ENCODE assay signal across 8 mouse cellular contexts in genomic region chrX:157491944-157492726, GRCm38 (mm10). TPM values are rescaled to one million over a fixed set of nuclear protein-coding genes. Genes with fewer than 3 reads are reported as not detected.
A peak's percentile ranks its signal among the peaks of the same experiment; 100 is the strongest.
DNase-seq lines count a peak whose midpoint lies in the region; ATAC-seq and TF ChIP-seq lines count a peak whose summit lies in the region.

Sms (minus strand) TSS chrX:157492287.

- peak within 1 kb of the TSS; percentile 45 for H3K4me3 ChIP-seq in C2C12 (ENCODE audit: insufficient read depth, poor library complexity, severe bottlenecking)
- peak within 1 kb of the TSS; percentile 63 for H3K4me3 ChIP-seq in embryonic facial prominence, embryonic 14.5 days (ENCODE audit: low read depth, low read length)
- H3K4me3 ChIP-seq in kidney, embryonic 14.5 days (ENCODE audit: low read length) = peak within 1 kb of the TSS; percentile 69
- peak within 1 kb of the TSS; percentile 67 for H3K4me3 ChIP-seq in liver, embryonic 12.5 days
- peak within 1 kb of the TSS; percentile 59 for H3K4me3 ChIP-seq in stomach, embryonic 15.5 days (replicated peaks)

- ATAC-seq in embryonic facial prominence, embryonic 14.5 days (ENCODE audit: low read depth) = peak; percentile 90
- ATAC-seq in kidney, embryonic 14.5 days (ENCODE audit: low FRiP score, low TSS enrichment) = peak; percentile 92
- ATAC-seq in liver, embryonic 12.5 days = peak; percentile 91
- peak; percentile 92 for ATAC-seq in stomach, embryonic 15.5 days (ENCODE audit: insufficient read depth, low FRiP score, low read depth)

- H3K4me1 ChIP-seq in embryonic facial prominence, embryonic 14.5 days (ENCODE audit: control insufficient read depth, insufficient read depth, low read length) = no peaks in the 10 kb centered on the region
- H3K4me1 ChIP-seq in kidney, embryonic 14.5 days (ENCODE audit: control insufficient read depth, insufficient read depth, low read length) = no peaks in the 10 kb centered on the region
- H3K4me1 ChIP-seq in liver, embryonic 12.5 days = peaks cover 6% of the 10 kb centered on the region; the same call in 1 of the 2 replicates
- no peaks in the 10 kb centered on the region for H3K4me1 ChIP-seq in stomach, embryonic 15.5 days

- peak within 1 kb of the TSS; percentile 95 for H3ac ChIP-seq in C2C12 (ENCODE audit: control insufficient read depth, insufficient read length, low read depth)

- peak within 1 kb of the TSS; percentile 77 for H3K9ac ChIP-seq in embryonic facial prominence, embryonic 14.5 days (ENCODE audit: low read depth, low read length)
- peak within 1 kb of the TSS; percentile 77 for H3K9ac ChIP-seq in kidney, embryonic 14.5 days (ENCODE audit: low read depth, low read length)
- H3K9ac ChIP-seq in liver, embryonic 12.5 days = peak within 1 kb of the TSS; percentile 77
- H3K9ac ChIP-seq in stomach, embryonic 15.5 days = peak within 1 kb of the TSS; percentile 46

- no peak for TF ChIP-seq CTCF in C2C12 (IDR thresholded peaks at IDR 0.05; ENCODE audit: control insufficient read depth, insufficient read depth, insufficient read length)

- peaks cover 39% of the 10 kb centered on the region for H3K79me3 ChIP-seq in C2C12 (ENCODE audit: low read depth)

- H3K27ac ChIP-seq in embryonic facial prominence, embryonic 14.5 days (replicated peaks; ENCODE audit: low read depth, low read length) = peak within 1 kb of the TSS; percentile 68
- peak within 1 kb of the TSS; percentile 47; the same call in 1 of the 2 replicates for H3K27ac ChIP-seq in kidney, embryonic 14.5 days (ENCODE audit: low read depth, low read length)
- peak within 1 kb of the TSS; percentile 64 for H3K27ac ChIP-seq in liver, embryonic 12.5 days
- peak within 1 kb of the TSS; percentile 75 for H3K27ac ChIP-seq in stomach, embryonic 15.5 days

- 17% methylated on average over 19 of the region's 45 CpGs for WGBS in embryonic facial prominence, embryonic 14.5 days
- 24% methylated on average over 45 of the region's 45 CpGs for WGBS in kidney, embryonic 14.5 days
- 13% methylated on average over 31 of the region's 45 CpGs for WGBS in liver, embryonic 12.5 days (ENCODE audit: insufficient replicate concordance)
- WGBS in stomach, embryonic 15.5 days = 14% methylated on average over 43 of the region's 45 CpGs

- no peaks in the 10 kb centered on the region for H3K36me3 ChIP-seq in C2C12 (ENCODE audit: control insufficient read depth, insufficient read depth)
- H3K36me3 ChIP-seq in embryonic facial prominence, embryonic 14.5 days (ENCODE audit: control insufficient read depth, insufficient read depth, low read length) = no peaks in the 10 kb centered on the region
- no peaks in the 10 kb centered on the region for H3K36me3 ChIP-seq in kidney, embryonic 14.5 days (ENCODE audit: control insufficient read depth, insufficient read depth, low read length)
- H3K36me3 ChIP-seq in liver, embryonic 12.5 days = no peaks in the 10 kb centered on the region
- H3K36me3 ChIP-seq in stomach, embryonic 15.5 days = no peaks in the 10 kb centered on the region

- peak; percentile 79 for DNase-seq in adrenal gland, postnatal 25 days
- DNase-seq in embryonic facial prominence, embryonic 14.5 days (ENCODE audit: low spot score) = peak; percentile 85
- DNase-seq in heart, adult 9 months (ENCODE audit: low spot score in 2 of 2) = peak; percentile 37 to 51
- peak; percentile 78 for DNase-seq in naive thymus-derived CD4-positive, alpha-beta T cell, adult 2 months (ENCODE audit: low read depth)

- H3K4me2 ChIP-seq in embryonic facial prominence, embryonic 14.5 days (ENCODE audit: low read depth, low read length) = peak within 1 kb of the TSS; percentile 57
- peak within 1 kb of the TSS; percentile 48 for H3K4me2 ChIP-seq in kidney, embryonic 14.5 days (replicated peaks; ENCODE audit: low read depth, low read length)
- H3K4me2 ChIP-seq in liver, embryonic 12.5 days = peak within 1 kb of the TSS; percentile 88
- peak within 1 kb of the TSS; percentile 60 for H3K4me2 ChIP-seq in stomach, embryonic 15.5 days

- H3K79me2 ChIP-seq in C2C12 (ENCODE audit: control insufficient read depth, insufficient read depth) = peaks cover 43% of the 10 kb centered on the region

- no peaks in the 10 kb centered on the region for H3K27me3 ChIP-seq in C2C12 (ENCODE audit: control insufficient read depth, insufficient read depth, insufficient read length)
- H3K27me3 ChIP-seq in embryonic facial prominence, embryonic 14.5 days (replicated peaks; ENCODE audit: control insufficient read depth, insufficient read depth, low read length) = no peaks in the 10 kb centered on the region
- no peaks in the 10 kb centered on the region for H3K27me3 ChIP-seq in kidney, embryonic 14.5 days (ENCODE audit: control insufficient read depth, insufficient read depth, low read length)
- H3K27me3 ChIP-seq in liver, embryonic 12.5 days (replicated peaks) = no peaks in the 10 kb centered on the region; the same call in 1 of the 2 replicates
- H3K27me3 ChIP-seq in stomach, embryonic 15.5 days (replicated peaks) = no peaks in the 10 kb centered on the region

- H3K9me3 ChIP-seq in embryonic facial prominence, embryonic 14.5 days (ENCODE audit: control insufficient read depth, low read length) = no peaks in the 10 kb centered on the region
- H3K9me3 ChIP-seq in kidney, embryonic 14.5 days (ENCODE audit: control insufficient read depth, low read length) = no peaks in the 10 kb centered on the region
- no peaks in the 10 kb centered on the region for H3K9me3 ChIP-seq in liver, embryonic 12.5 days (replicated peaks)
- H3K9me3 ChIP-seq in stomach, embryonic 15.5 days = no peaks in the 10 kb centered on the region

TF ChIP-seq in C2C12, 6 proteins besides CTCF, POLR2A, EP300 and RAD21:
- TF ChIP-seq USF1 (IDR thresholded peaks at IDR 0.05; ENCODE audit: low read depth) (no peak), MYOD1 (IDR thresholded peaks at IDR 0.05; ENCODE audit: control insufficient read depth, insufficient read length, low read depth) (no peak), MYOG (IDR thresholded peaks at IDR 0.05; ENCODE audit: control insufficient read depth, extremely low read depth, insufficient read length) (no peak), MAX (IDR thresholded peaks at IDR 0.05) (no peak), FOSL1 (IDR thresholded peaks at IDR 0.05; ENCODE audit: insufficient read depth, low read length, poor library complexity, severe bottlenecking) (no peak), CEBPB (IDR thresholded peaks at IDR 0.05; ENCODE audit: low read depth) (no peak)

RNA-seq across cellular contexts. Expression of gene Sms, which starts in this region (rescaled TPM):
- 39.1 TPM for polyA plus RNA-seq in C2C12 (2012; fragmentation: generic; extraction: Trizol)
- total RNA-seq in adrenal gland, postnatal 25 days (2021) = 16.2 and 20.0 TPM in 2 replicates
- polyA plus RNA-seq in embryonic facial prominence, embryonic 14.5 days (2014; fragmentation: Nextera tagmentation; extraction: Ambion mirVana) = 56.2 and 67.2 TPM in 2 replicates
- 77.7 and 80.9 TPM in 2 replicates for polyA plus RNA-seq in kidney, embryonic 14.5 days (2014; fragmentation: Nextera tagmentation; extraction: Ambion mirVana)
- polyA plus RNA-seq in liver, embryonic 12.5 days (2016; fragmentation: Nextera tagmentation; extraction: Ambion mirVana) = 31.2 and 33.3 TPM in 2 replicates
- polyA plus RNA-seq in stomach, embryonic 15.5 days (2015; fragmentation: Nextera tagmentation; extraction: Ambion mirVana) = 34.7 and 38.0 TPM in 2 replicates

Comparison
In these comparisons a context has a peak if more than half of its experiments do, and no peak if none do; other contexts are left out.
1. Peak in every context shown above with its lines: DNase-seq, ATAC-seq, H3K4me3 ChIP-seq and H3K27ac ChIP-seq.